Mouse (Mus musculus) right cerebral cortex, postnatal 10 days (tissue): Measurements from ENCODE around the gene Hsd11b2.

Experiments used
- DNase-seq, 2 experiments: peaks; one replicate each; pipeline ENCODE4 v3.0.0; 2021; ENCODE audit warnings: low spot score in 2 of 2

Gene Hsd11b2

GRCm38 (mm10) chr8:105484030-105484368 lies 34.6 kb upstream of the Hsd11b2 start:
- no peak for DNase-seq

DNA sequence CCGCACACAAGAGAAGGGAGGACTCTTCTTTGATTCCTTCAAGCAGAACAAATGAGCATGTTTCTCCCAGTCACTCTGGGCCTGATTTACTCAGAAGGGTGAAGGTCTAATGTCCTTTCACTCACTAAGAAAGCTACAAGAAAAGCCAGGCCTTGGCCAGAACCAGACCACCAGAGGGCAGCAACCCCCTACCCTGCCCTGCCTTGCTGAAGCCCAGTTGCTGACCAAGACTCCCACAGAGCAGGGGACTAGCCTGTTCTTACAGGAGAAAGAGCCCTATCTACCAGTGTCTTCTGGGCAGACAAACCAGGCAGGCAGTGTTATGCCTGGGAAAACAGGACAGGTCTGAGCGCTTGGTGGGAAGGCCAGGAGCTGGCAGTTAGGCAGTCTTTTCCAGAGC lies 34.2 kb upstream of the Hsd11b2 start:
- DNase-seq = peak in 1 of 2 experiments; percentile 62

DNA sequence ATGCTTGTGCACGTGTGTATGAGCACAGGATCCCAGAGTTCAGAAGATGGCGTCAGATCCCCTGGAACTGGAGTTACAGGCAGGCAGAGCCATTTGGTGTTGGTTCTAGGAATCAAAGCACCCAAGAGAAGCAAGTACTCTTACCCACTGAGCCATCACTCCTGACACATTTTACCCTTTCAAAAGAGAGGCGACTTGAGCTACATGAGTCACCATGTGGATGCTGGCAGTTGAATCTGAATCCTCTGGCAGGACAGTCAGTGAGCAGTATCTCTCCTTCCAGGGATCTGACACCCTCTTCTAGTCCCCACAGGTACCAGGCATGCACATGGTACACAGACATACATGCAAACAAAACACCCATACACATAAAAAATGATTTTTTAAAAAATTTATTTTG lies 30.5 kb upstream of the Hsd11b2 start:
- DNase-seq = no peak

- DNase-seq = no peak
Measured at GRCm38 (mm10) chr8:105489281-105489680, 29.3 kb upstream of the Hsd11b2 start.

DNA sequence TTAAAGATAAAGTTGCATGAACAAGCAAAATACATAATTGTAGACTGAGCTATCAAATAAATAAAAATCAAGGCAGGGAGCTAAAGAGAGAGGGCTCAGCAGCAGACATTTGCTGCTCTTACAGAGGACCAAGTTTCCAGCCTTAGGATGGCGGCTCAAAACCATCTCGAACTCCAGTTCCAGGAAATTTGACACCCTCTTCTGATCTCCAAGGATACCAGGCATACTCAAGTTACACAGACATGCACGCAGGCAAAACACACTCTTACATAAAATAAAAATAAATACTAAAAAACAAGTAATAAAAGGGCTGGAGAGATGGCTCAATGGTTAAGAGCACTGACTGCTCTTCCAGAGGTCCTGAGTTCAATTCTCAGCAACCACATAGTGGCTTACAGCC lies 25.1 kb upstream of the Hsd11b2 start:
- no peak for DNase-seq

GRCm38 (mm10) chr8:105494566-105494965 lies 24.0 kb upstream of the Hsd11b2 start:
- no peak for DNase-seq

GRCm38 (mm10) chr8:105495350-105496302 lies 22.9 kb upstream of the Hsd11b2 start:
- DNase-seq = no peak

DNA sequence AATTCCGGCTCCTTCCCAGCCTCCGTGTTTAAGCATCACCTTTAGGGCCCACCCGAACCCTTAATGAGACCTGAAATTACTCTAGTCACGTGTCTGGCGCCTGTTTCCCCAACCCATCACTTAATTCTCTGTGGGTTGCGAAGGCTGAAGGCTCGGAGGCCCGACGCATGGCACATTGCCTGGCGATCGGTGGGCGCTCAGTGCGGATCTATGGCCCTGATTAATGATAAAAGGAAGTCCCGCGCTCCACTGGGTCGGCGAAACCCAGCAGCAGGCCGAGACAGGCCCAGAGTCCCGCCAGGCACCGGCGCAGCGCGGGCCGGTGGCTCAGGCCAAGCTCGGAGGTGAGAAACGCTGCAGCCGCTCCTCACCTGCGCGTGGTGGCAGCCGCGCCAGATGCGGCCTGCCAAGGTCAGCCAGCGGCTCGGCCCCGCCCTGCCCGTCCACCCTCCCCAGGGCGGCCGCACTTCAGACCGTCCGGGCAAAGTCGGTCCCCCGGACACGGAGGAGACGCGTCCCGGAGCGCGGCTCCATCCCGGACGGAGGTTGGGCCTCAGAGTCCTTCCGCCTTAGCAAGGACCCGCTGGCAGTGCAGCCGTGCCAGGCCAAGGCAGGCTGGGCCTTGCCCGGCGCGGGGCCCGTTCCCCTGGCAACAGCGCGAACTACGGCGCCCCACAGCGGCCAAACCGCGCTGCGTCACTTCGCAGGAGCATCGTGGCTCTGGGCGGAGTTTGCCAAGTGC lies 21.9 kb upstream of the Hsd11b2 start, which contains the start of gene Zdhhc1:
Gene Zdhhc1, minus strand, starts transcription at position 464 of the 742 bp plus-strand sequence.
- peak; percentile 89 to 90 for DNase-seq

GRCm38 (mm10) chr8:105499787-105500186 lies 18.8 kb upstream of the Hsd11b2 start:
- no peak for DNase-seq

- DNase-seq = no peak
Measured at GRCm38 (mm10) chr8:105504617-105505016, 13.9 kb upstream of the Hsd11b2 start.

DNA sequence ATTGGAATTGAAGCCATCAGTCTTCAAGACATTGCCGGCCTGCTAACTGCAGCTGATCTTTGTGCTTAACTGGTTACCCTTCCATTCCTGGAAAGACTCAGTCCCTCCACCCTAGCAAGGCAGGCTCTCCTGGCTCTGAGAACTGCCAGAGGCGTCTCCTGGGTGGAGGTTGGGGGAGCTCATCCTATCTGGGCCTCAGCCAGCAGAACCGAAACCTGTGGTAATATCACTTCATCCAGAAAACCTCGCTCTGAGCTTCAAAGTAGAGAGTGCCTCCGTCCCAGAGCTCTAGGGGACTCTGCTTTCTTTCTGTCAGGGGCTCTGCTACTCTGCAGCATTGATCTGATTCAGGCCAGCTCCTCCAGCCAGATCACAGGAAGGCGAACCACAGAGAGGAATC lies 11.6 kb upstream of the Hsd11b2 start:
- DNase-seq = no peak

GRCm38 (mm10) chr8:105508758-105509157 lies 9.8 kb upstream of the Hsd11b2 start:
- DNase-seq = no peak

- no peak for DNase-seq
Measured at GRCm38 (mm10) chr8:105509997-105510735, 8.4 kb upstream of the Hsd11b2 start.

DNA sequence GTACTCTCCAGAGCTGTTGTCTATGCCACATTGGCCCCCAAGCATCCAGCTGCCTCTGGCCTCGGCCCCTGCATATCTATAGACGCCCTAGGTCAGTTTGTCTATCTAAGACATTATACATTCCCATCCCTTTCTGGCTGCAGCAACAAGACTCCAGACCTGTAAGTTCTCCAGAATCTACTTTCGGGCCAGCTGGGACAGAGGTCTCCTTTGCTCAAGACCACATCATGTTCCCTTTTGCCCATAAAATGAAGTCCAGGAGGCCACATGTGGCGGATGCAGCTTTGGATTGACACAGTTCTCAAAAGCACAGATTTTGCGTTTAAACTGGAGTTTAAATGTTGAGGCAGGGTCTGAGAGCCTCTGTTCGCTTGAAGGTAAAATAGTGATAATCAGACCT lies 4.4 kb upstream of the Hsd11b2 start:
- no peak for DNase-seq

GRCm38 (mm10) chr8:105514656-105515055 lies 3.9 kb upstream of the Hsd11b2 start:
- no peak for DNase-seq

- peak; percentile 75 to 81 for DNase-seq
Measured at GRCm38 (mm10) chr8:105516018-105516645, 2.4 kb upstream of the Hsd11b2 start.

DNA sequence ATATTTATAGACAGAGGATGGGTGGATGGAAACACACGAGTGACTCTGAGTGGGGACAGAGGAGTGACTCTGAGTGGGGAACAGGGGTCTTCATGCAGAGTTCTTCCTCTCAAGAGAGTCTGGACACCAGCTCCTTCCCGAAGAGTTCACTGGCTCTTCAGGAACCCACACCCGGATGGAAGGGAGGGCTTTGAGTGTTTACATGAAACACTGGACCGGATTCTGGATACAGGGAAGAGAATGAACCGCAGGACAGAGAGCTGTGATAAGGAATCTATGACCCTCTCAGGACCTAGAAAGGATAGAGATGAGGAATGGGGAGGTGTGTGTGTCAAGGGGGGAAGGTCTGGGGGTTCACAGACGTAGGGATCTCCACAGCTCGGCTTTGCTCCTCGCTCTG lies 1.2 kb upstream of the Hsd11b2 start:
- no peak for DNase-seq

- no peak for DNase-seq
Measured at GRCm38 (mm10) chr8:105519591-105519990, 1.0 kb downstream of the Hsd11b2 start.

- no peak for DNase-seq
Measured at GRCm38 (mm10) chr8:105520521-105520920, 2.0 kb downstream of the Hsd11b2 start.

DNA sequence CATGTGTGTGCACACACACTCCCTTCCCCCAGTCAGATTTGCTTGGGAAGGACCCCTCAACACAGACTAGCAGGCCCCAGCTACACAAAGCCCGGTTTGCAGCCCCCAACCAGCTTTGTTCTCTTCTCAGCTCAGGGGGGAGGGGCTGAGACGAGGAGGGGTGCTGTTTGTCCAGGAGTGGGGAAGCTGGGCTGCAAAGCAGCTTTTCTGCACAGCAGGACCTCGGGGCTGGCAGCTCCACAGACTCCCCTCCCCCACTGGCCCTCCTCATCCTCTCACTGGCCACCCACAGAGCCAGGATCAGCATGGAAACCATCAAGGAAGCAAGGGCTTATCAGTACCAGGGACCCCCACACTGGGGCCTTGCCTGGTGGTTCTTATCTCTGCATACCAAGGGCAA lies 2.5 kb downstream of the Hsd11b2 start:
- DNase-seq = no peak

- DNase-seq = no peak
Measured at GRCm38 (mm10) chr8:105521995-105522769, 3.6 kb downstream of the Hsd11b2 start.
